Mouse (Mus musculus): Measurements from ENCODE around the gene Nck1. TPM values are rescaled to one million over a fixed set of nuclear protein-coding genes. Genes with fewer than 3 reads are reported as not detected.

Gene Nck1
- polyA plus RNA-seq, 1 experiment from 2014 or later = 63.5 TPM

- no peak overlapping the region for H3K27ac ChIP-seq (replicated peaks)
- DNase-seq (ENCODE audit: low spot score) = no peak
- H3K27me3 ChIP-seq (ENCODE audit: low read depth, poor library complexity, severe bottlenecking) = no peaks in the 10 kb centered on the region
- no peaks in the 10 kb centered on the region for H3K4me1 ChIP-seq
- 79% methylated on average over 2 of the region's 2 CpGs for WGBS
- no peaks in the 10 kb centered on the region for H3K9me3 ChIP-seq (replicated peaks)
- H3K4me3 ChIP-seq = no peak overlapping the region
- H3K36me3 ChIP-seq = no peaks in the 10 kb centered on the region
These were observed 23.9 kb downstream of the Nck1 start for GRCm38 (mm10) chr9:100522029-100522428.

- Histone ChIP-seq H3K9me3 (replicated peaks) (no peaks in the 10 kb centered on the region), H3K27me3 (ENCODE audit: low read depth, poor library complexity, severe bottlenecking) (no peaks in the 10 kb centered on the region), H3K27ac (replicated peaks) (no peak overlapping the region), H3K36me3 (no peaks in the 10 kb centered on the region), H3K4me3 (no peak overlapping the region), H3K4me1 (no peaks in the 10 kb centered on the region)
- peak; percentile 26 for DNase-seq (ENCODE audit: low spot score)
- WGBS = 3% methylated on average over 2 of the region's 2 CpGs
These were observed 25.3 kb downstream of the Nck1 start for GRCm38 (mm10) chr9:100520586-100520985.

DNA sequence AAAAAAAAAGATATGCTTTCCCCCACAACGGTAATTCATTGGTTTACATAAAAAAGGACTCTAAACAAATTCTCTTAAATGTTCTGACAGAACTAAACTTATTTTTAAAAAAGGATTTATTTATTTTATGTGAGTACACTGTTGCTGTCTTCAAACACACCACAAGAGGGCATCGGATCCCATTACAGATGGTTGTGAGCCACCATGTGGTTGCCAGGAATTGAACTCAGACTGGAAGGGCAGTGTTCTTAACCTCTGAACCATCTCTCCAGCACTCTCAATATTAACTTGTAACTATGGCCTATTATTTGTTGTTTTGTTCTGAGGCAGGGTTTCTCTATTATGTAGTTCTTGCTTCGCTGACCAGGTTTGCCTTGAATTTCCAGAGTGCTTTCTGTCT, 25.9 kb downstream of the Nck1 start:
- H3K9me3 ChIP-seq (replicated peaks) = no peaks in the 10 kb centered on the region
- no peak overlapping the region for H3K4me3 ChIP-seq
- no peak overlapping the region for H3K27ac ChIP-seq (replicated peaks)
- H3K27me3 ChIP-seq (ENCODE audit: low read depth, poor library complexity, severe bottlenecking) = no peaks in the 10 kb centered on the region
- DNase-seq (ENCODE audit: low spot score) = no peak
- 92% methylated on average over 3 of the region's 3 CpGs for WGBS
- H3K4me1 ChIP-seq = no peaks in the 10 kb centered on the region
- H3K36me3 ChIP-seq = no peaks in the 10 kb centered on the region

- H3K36me3 ChIP-seq = 0 out of 2 replicates have a peak, but pooled peaks cover 7% of the 10 kb centered on the region
- WGBS = 96% methylated on average over 2 of the region's 2 CpGs
- H3K9me3 ChIP-seq (replicated peaks) = no peaks in the 10 kb centered on the region
- H3K4me3 ChIP-seq = no peak overlapping the region
- no peaks in the 10 kb centered on the region for H3K27me3 ChIP-seq (ENCODE audit: low read depth, poor library complexity, severe bottlenecking)
- no peak overlapping the region for H3K27ac ChIP-seq (replicated peaks)
- DNase-seq (ENCODE audit: low spot score) = no peak
- no peaks in the 10 kb centered on the region for H3K4me1 ChIP-seq
These were observed 38.4 kb downstream of the Nck1 start for GRCm38 (mm10) chr9:100507581-100507980.

- no peak overlapping the region for H3K27ac ChIP-seq (replicated peaks)
- no peak overlapping the region for H3K4me3 ChIP-seq
- H3K4me1 ChIP-seq = no peaks in the 10 kb centered on the region
- no peak for DNase-seq (ENCODE audit: low spot score)
- H3K9me3 ChIP-seq (replicated peaks) = no peaks in the 10 kb centered on the region
- WGBS = 84% methylated on average over 2 of the region's 2 CpGs
- H3K27me3 ChIP-seq (ENCODE audit: low read depth, poor library complexity, severe bottlenecking) = no peaks in the 10 kb centered on the region
- peaks cover 8% of the 10 kb centered on the region; the same call in 1 of the 2 replicates for H3K36me3 ChIP-seq
These were observed 39.3 kb downstream of the Nck1 start for GRCm38 (mm10) chr9:100506652-100507051.

- DNase-seq (ENCODE audit: low spot score) = no peak
- no peaks in the 10 kb centered on the region for H3K4me1 ChIP-seq
- H3K36me3 ChIP-seq = peaks cover 12% of the 10 kb centered on the region; the same call in 1 of the 2 replicates
- WGBS = 97% methylated on average over 4 of the region's 4 CpGs
- no peaks in the 10 kb centered on the region for H3K27me3 ChIP-seq (ENCODE audit: low read depth, poor library complexity, severe bottlenecking)
- no peak overlapping the region for H3K27ac ChIP-seq (replicated peaks)
- H3K9me3 ChIP-seq (replicated peaks) = no peaks in the 10 kb centered on the region
- no peak overlapping the region for H3K4me3 ChIP-seq
These were observed 40.4 kb downstream of the Nck1 start for GRCm38 (mm10) chr9:100505498-100505897.

DNA sequence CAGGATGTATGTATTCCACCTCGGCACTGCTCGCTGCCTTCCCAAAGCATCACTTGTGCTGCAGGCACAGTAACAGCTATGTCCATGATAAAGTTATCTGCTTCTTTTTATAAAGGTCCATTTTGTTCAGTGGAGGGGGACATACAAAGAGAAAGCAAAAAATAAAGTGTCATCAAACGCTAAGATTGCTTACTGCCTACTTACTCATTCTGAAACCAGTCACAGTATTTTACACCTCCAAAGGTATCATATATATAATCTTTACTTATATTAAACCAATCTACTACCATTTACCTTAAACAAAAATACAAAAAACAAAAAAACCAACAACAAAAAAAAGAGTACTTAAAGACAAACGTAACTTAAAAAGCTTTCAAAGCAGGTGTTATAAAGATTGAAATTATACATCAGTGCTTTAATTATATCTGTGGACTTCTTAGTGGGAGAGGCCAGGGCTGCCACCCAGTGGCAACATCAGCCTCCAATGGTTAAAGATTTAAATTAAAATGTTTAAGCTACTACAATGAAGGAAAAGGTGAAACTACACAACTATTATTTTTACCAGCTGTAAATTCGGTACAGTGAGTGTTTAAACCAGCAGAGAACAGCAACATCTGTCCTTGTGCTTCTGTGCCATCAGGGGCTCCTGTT, 52.2 kb downstream of the Nck1 start:
- H3K4me3 ChIP-seq = no peak overlapping the region
- no peaks in the 10 kb centered on the region for H3K9me3 ChIP-seq (replicated peaks)
- no peak for DNase-seq (ENCODE audit: low spot score)
- H3K4me1 ChIP-seq = no peaks in the 10 kb centered on the region
- H3K27ac ChIP-seq (replicated peaks) = no peak overlapping the region
- WGBS = 90% methylated on average over 5 of the region's 5 CpGs
- H3K36me3 ChIP-seq = peaks cover 37% of the 10 kb centered on the region
- H3K27me3 ChIP-seq (ENCODE audit: low read depth, poor library complexity, severe bottlenecking) = no peaks in the 10 kb centered on the region

- DNase-seq (ENCODE audit: low spot score) = no peak
- Histone ChIP-seq H3K4me1 (no peaks in the 10 kb centered on the region), H3K9me3 (replicated peaks) (no peaks in the 10 kb centered on the region), H3K4me3 (no peak overlapping the region), H3K36me3 (peaks cover 25% of the 10 kb centered on the region), H3K27ac (replicated peaks) (no peak overlapping the region), H3K27me3 (ENCODE audit: low read depth, poor library complexity, severe bottlenecking) (no peaks in the 10 kb centered on the region)
- WGBS = 96% methylated on average over 1 of the region's 1 CpGs
These were observed 54.5 kb downstream of the Nck1 start for GRCm38 (mm10) chr9:100491424-100491823.

DNA sequence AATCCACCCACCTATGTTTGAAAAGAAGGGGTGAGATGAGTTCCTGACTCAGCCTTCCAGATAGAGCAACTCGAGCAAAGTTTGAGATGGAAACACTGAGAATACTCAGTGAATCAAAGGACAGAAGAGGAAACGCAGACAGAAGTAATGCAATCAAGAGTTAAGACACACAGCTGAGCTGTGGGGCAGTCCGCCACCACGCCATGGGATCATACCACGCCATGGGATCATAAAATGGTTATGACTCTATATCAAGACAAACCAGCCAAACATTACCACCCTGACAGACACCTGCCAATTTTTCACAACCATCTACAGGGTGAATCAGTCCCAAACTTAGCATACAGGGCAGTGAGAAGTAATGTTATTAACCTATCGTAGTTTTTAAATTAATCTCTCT, 57.0 kb downstream of the Nck1 start:
- no peak overlapping the region for H3K27ac ChIP-seq (replicated peaks)
- no peaks in the 10 kb centered on the region for H3K27me3 ChIP-seq (ENCODE audit: low read depth, poor library complexity, severe bottlenecking)
- no peaks in the 10 kb centered on the region for H3K4me1 ChIP-seq
- peaks cover 16% of the 10 kb centered on the region for H3K36me3 ChIP-seq
- no peak for DNase-seq (ENCODE audit: low spot score)
- no peaks in the 10 kb centered on the region for H3K9me3 ChIP-seq (replicated peaks)
- H3K4me3 ChIP-seq = no peak overlapping the region
- WGBS = 95% methylated on average over 6 of the region's 6 CpGs

DNA sequence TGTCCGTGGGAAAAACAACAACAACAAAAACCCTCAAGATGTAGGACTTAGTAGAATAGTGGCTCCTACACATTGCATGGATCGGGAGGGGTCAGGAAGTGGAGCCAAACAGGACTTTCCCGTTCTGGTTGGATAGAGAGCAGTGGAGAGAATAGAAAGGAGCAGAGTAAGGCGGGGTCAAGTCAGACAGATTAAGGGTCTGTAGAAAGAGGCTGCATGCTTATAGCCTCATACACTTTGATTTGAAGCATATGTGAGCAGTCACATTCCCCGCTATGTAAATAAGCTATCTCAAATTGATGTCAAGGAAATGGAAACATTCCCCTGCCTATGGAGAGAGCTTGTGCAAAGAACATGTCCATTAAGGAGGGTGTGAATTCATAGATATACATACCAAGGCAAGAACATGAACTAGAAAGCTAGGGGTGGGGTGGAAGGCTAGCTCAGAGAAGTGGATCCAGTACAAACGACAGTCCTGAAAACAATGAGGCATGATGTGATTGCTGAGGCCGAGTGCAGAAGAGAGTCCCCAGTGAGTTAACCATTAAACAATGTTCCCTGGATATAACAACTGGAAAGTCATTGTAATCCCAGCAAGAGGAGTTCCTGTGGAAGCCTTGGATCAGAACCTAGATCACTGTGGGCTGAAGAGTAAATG, 57.7 kb downstream of the Nck1 start:
- no peak overlapping the region for H3K27ac ChIP-seq (replicated peaks)
- no peak overlapping the region for H3K4me3 ChIP-seq
- no peak for DNase-seq (ENCODE audit: low spot score)
- H3K36me3 ChIP-seq = peaks cover 15% of the 10 kb centered on the region; the same call in 1 of the 2 replicates
- H3K9me3 ChIP-seq (replicated peaks) = no peaks in the 10 kb centered on the region
- H3K27me3 ChIP-seq (ENCODE audit: low read depth, poor library complexity, severe bottlenecking) = no peaks in the 10 kb centered on the region
- no peaks in the 10 kb centered on the region for H3K4me1 ChIP-seq
- WGBS = 80% methylated on average over 7 of the region's 7 CpGs

- peaks cover 7% of the 10 kb centered on the region for H3K4me1 ChIP-seq
- no peak within 1 kb of the TSS for H3K27ac ChIP-seq (replicated peaks)
- DNase-seq (ENCODE audit: low spot score) = no peak
- WGBS = 88% methylated on average over 5 of the region's 5 CpGs
- H3K36me3 ChIP-seq = 0 out of 2 replicates have a peak, but pooled peaks cover 11% of the 10 kb centered on the region
- no peak within 1 kb of the TSS for H3K4me3 ChIP-seq
- no peaks in the 10 kb centered on the region for H3K27me3 ChIP-seq (ENCODE audit: low read depth, poor library complexity, severe bottlenecking)
- no peaks in the 10 kb centered on the region for H3K9me3 ChIP-seq (replicated peaks)
These were observed 59.5 kb downstream of the Nck1 start, which contains the start of gene Il20rb for GRCm38 (mm10) chr9:100486431-100486830. TSS of gene Il20rb (minus strand) at chr9:100486788.

DNA sequence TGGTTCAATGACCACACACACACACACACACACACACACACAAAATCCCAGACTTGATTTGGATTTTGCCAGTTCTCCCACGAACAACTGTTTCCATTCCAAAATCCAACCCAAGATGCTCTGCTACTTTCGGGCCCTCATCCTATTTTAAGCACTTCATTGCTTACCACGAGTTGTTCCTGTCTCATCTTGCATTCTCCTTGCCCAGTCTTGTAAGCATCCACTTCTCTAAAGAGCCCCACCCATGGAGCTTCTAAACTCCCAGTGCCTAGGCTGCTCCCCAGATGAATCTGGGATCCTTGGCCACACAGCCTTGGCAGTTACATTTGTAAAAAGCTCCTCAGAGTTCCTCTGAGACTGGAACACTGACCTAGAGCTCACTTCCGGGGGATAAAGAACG, 62.6 kb downstream of the Nck1 start:
- H3K4me3 ChIP-seq = no peak overlapping the region
- peaks cover 9% of the 10 kb centered on the region for H3K4me1 ChIP-seq
- no peak overlapping the region for H3K27ac ChIP-seq (replicated peaks)
- no peaks in the 10 kb centered on the region for H3K9me3 ChIP-seq (replicated peaks)
- no peak for DNase-seq (ENCODE audit: low spot score)
- H3K36me3 ChIP-seq = 0 out of 2 replicates have a peak, but pooled peaks cover 5% of the 10 kb centered on the region
- H3K27me3 ChIP-seq (ENCODE audit: low read depth, poor library complexity, severe bottlenecking) = no peaks in the 10 kb centered on the region
- 92% methylated on average over 5 of the region's 5 CpGs for WGBS

DNA sequence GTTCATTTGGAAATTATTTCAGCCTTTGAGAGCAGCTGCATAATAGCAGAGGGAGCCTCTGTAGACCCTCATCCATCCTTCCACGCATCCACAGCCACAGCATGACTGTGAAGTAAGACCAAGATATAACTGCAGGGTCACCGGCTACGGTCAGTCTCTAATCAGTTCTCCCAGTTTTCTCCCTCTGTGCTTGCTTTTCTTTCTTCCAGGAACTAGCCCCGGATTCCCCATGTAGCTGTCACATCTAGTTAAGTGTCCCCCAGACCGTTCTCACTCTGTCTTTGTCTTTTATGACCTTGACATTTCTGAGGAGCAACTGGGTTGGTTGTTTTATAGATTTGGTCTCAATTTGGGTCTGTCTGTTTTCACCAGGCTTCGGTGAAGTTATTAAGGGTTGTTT, 64.3 kb downstream of the Nck1 start:
- H3K36me3 ChIP-seq = 0 out of 2 replicates have a peak, but pooled peaks cover 8% of the 10 kb centered on the region
- peaks cover 9% of the 10 kb centered on the region; the same call in 1 of the 2 replicates for H3K9me3 ChIP-seq (replicated peaks)
- peaks cover 9% of the 10 kb centered on the region for H3K4me1 ChIP-seq
- no peak for DNase-seq (ENCODE audit: low spot score)
- H3K27ac ChIP-seq (replicated peaks) = no peak overlapping the region
- no peaks in the 10 kb centered on the region for H3K27me3 ChIP-seq (ENCODE audit: low read depth, poor library complexity, severe bottlenecking)
- WGBS = 82% methylated on average over 6 of the region's 6 CpGs
- no peak overlapping the region for H3K4me3 ChIP-seq

Data from midbrain, embryonic 10.5 days (tissue).